Mouse (Mus musculus) splenic B cell, adult 2 months (primary cell): Measurements from ENCODE around the gene Mapkapk3.
"Not testable (repeated sequence)": the region's sequence is repeated elsewhere in the genome, so short reads cannot be mapped to it uniquely, and the experiment has no call there.

ENCODE experiments used
- DNase-seq: peaks from one replicate; pipeline ENCODE4 v3.0.0-alpha.2; 2011; ENCODE audit warnings: low read depth, low spot score
- H3K27me3 ChIP-seq: 2 replicates; pipeline ENCODE4 v1.6.1; 2012; ENCODE audit warnings: mild to moderate bottlenecking, low read length, moderate library complexity, mixed read lengths; ENCODE audit not compliant: control insufficient read depth, poor library complexity, insufficient read depth, severe bottlenecking
- H3K36me3 ChIP-seq: 2 replicates; pipeline ENCODE4 v1.6.1; 2012; ENCODE audit warnings: mild to moderate bottlenecking, low read length, moderate library complexity, mixed read lengths; ENCODE audit not compliant: control insufficient read depth, poor library complexity, insufficient read depth, severe bottlenecking

Gene Mapkapk3

DNA sequence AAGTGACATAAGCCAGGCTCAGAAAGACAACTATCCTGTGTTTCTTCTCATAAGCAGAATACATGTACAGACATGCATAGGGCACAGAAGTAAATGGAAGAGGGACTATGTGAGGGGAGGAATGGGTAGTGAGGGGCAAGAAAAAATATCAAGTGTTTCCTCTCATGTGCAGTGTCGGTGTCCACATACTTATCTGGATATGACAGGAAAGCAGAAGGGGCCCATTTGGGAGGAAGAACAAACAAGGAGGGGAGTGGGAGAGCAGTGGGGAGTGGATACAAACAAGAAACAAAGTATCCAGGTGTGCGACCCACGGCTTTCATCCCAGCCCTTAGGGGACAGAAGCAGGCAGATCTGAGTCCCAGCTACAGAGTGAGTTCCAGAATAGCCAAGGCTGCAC is 24.2 kb upstream of the Mapkapk3 start:
- DNase-seq: no peak
- no peaks in the 10 kb centered on the region for H3K36me3 ChIP-seq

DNA sequence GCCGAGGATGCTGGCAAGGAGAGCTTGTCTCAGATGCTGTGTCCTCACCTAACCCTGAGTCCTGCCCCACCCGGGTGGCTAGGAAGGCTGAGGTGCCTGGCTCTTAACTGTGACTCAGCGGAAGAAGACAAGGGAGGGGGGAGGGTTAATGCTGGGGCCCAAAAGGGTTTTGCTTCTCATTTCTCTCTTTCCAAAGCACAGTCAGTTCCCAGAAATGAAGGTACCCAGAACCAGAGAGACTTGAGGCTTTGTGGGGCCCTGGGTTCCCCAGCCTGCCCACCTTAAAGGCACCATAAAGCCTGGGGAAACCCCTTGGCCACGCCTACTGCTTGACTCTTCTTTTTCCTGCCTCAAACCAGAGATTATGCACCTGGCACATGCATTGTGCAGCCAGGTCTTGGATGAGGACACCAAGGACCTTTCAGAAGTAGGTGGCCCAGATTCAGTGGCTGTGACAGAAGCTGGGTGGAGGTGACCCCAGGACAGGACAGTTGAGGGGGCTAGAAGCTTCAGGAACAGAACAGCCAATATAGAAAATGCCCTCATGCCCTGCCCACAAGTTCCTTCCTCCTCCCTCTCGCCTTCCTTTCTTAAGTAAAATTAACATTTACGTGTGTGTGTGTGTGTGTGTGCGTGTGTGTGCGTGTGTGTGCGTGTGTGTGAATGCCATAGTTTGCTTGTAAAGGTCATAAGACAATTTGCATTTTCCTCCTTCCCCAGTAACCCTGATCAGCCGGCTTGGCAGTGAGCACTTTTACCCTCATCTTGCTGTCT is 23.3 kb upstream of the Mapkapk3 start:
- peak; percentile 72 for DNase-seq
- Histone ChIP-seq H3K36me3 (no peaks in the 10 kb centered on the region), H3K27me3 (no peaks in the 10 kb centered on the region)

More for the DNA sequence above, 24.2 kb upstream of the Mapkapk3 start:
- H3K27me3 ChIP-seq: no peaks in the 10 kb centered on the region

DNA sequence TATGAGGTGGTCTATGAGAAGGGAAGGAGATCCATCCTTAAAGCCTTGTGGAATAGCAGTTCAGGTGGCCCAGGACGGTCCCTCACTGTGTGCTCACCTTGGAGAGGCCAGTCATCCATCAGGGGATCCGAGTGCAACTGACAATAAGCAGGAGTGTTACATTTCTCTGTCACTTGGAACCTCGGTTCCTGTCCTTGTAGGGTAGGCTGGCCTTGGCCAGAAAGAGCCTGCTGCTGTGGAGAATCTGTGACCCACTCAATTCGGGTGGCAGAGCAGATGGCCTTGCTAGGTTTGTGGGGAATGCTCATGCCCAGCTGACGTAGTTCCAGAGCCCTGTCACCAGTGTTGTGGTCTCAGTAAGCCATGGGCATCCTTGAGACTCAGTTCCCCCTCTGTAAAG is 19.9 kb upstream of the Mapkapk3 start:
- DNase-seq: no peak
- Histone ChIP-seq H3K36me3 (no peaks in the 10 kb centered on the region), H3K27me3 (no peaks in the 10 kb centered on the region)

DNA sequence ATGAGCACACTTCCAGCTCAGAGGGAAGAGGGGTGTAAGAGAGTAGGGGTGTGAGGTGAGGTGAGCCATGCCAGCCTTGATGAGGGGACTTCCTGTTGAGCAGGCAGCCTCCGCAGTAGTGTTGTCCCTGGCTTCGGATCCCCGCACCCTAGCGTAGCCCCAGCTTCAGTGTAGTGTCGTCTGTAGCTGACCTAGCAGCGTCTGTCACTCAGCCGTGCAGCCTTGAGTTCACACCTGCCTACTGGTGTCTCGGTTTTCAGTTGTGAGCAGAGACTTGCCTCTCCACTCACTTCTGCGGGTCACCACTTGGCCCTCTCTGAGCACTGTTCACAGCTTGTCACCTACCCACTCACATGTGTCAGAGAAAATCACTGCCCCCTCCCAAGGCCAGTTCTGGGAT is 19.5 kb upstream of the Mapkapk3 start:
- no peak for DNase-seq
- no peaks in the 10 kb centered on the region for H3K36me3 ChIP-seq
- no peaks in the 10 kb centered on the region for H3K27me3 ChIP-seq

DNA sequence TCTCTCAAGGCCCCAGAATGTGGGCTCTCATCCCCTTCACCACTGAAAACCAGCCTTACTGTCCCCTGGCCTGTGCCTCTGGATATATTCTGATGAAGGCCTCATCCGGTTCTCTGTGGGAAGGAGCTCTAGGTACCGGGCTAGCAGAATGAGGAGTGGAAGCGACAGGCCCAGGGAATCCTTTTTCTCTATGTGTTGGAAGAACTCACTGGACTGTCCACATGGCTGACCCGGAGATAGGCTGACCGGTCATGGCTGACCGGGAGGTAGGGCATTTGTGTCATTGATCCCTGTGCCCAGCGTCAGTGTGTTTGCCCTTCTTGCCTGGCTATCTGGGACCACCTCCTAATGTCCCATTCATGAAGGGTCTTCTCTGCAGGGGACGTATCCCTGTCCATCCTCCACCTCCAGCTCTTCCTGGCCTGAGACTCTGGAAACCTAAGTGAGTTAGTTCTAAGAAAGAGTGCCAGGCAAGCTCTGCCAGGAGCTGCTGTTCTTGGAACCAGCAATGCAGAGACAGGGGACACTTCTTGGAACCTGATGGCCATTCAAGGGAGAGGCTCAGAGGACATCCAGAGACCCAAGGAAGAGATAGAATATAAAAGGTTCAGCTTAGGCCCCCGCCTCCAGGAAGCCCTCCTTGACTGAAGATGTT is 18.8 kb upstream of the Mapkapk3 start:
- no peaks in the 10 kb centered on the region for H3K27me3 ChIP-seq
- no peak for DNase-seq
- no peaks in the 10 kb centered on the region for H3K36me3 ChIP-seq

DNA sequence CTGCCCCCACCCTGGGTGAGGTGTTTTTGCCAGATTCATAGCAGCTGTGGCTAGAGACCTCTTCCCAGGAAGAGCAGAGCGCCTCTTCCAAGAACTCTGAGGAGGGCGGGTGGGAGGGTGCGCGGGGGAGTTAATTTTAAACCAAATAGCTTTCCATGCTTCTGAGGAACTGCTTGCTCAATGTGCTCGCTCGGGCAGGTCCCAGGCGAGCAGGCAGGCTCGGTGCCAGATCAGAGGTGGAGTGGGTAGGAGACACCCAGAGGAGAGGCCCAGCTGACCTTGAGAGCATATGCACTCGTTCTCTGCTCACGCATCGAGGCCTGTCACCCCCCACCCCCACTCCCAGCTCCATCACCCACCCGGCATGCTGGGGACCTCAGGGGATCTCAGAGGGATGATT is 18.2 kb upstream of the Mapkapk3 start:
- Histone ChIP-seq H3K27me3 (no peaks in the 10 kb centered on the region), H3K36me3 (no peaks in the 10 kb centered on the region)
- DNase-seq: no peak

DNA sequence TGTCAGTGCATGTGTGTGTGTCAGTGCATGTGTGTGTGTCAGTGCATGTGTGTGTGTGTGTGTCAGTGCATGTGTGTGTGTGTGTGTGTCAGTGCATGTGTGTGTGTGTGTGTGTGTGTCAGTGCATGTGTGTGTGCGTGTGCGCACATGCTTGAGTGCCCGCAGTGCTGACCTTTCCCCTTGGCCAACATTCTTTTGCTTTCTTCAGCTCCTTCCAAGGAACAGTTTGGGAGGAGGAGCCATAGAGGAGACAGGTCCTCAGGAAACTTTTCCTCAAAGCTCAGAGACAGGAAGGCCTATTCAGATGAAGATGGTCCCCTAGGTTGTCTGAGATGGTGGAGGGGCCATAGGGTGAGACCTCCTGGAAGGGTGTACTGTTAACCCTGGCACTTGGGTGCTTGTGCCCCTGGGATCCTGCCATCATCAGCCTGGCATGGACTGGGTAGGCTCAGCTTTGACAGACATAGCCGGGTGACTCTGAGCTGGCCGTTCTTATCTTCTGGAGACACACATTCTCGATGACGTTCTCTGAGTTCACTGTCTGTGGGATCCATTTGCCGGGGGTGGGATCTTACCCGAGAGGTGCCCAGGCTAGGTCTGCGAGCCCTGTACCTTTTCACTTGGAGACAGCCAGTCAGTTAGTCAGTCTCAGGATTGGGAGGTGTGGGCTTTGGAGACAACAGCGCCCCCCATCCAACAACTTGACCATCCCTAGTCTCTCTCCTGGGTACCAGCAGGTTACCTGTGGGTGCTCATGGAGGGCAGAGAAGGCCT is 17.6 kb upstream of the Mapkapk3 start:
- no peak for DNase-seq
- H3K36me3 ChIP-seq: no peaks in the 10 kb centered on the region
- no peaks in the 10 kb centered on the region for H3K27me3 ChIP-seq

DNA sequence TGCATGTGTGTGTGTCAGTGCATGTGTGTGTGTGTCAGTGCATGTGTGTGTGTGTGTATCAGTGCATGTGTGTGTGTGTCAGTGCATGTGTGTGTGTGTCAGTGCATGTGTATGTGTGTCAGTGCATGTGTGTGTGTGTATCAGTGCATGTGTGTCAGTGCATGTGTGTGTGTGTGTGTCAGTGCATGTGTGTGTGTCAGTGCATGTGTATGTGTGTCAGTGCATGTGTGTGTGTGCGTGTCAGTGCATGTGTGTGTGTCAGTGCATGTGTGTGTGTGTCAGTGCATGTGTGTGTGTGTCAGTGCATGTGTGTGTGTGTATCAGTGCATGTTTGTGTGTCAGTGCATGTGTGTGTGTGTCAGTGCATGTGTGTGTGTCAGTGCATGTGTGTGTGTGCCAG is 17.0 kb upstream of the Mapkapk3 start:
- DNase-seq: not testable (repeated sequence)

DNA sequence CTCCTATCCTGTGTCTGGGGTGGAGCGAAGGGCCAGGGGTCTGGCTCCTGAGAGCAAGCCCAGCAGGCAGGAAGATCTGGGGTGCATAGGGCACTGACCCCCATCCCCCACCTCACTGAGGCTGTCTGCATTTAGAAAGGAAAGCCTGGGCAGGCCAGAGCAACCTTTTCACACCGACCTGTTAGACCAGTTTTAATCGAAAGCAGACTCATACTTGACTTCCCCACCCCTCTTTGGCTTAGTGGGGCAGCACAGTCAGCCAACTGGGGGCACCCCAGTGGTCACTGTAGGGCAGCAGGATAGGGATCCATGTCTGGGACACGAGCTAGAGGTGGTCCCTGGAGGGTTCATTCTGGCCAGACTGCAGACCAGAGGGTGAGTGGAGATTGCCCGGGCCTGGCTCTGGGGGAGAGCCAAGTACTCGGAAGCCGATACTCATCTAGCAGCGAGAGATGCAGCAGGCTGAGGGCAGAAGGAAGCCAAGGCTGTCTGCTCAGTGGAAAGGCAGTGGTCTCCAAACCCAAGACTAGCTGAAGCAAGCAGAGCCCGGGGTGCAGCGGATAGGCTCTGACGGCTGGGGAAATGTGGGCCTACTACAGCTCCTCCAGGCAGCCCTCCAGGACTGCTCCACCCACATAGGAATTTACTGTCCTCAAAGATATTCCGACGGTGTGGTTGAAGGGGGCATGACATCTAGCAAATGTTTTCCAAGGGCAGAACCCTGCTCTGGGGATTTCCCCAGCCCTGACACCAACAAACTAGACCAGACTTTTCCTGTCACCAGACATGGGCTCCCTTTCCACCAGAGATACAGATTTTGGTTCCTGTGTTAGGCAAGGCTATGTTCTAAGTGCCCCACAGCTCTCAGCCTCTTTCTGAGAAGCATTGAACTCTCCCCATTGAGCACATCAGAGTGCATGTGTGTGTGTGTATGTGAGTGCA is 16.2 kb upstream of the Mapkapk3 start:
- DNase-seq: no peak
- Histone ChIP-seq H3K27me3 (no peaks in the 10 kb centered on the region), H3K36me3 (no peaks in the 10 kb centered on the region)

More for the DNA sequence above, 17.0 kb upstream of the Mapkapk3 start:
- not testable (repeated sequence) for H3K27me3 ChIP-seq, H3K36me3 ChIP-seq

DNA sequence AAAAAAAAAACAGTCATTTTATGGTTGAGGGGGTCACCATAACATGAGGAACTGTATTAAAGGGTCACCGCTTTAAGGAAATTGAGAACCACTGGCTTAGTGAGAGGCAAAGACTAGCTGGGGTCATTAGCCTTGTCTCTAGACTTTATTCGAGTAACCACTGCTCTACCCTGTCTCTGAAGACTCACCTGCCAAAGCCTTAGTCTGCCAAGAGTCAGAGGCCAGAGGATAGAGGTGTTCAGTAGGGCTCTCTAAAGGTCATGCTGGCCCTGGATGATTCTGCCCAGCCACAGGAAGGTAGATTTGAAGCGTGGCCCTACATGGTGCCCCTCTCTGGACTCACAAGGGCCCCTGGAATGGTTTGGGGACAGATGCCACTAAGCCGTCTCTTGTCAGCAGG is 15.3 kb upstream of the Mapkapk3 start:
- no peak for DNase-seq
- Histone ChIP-seq H3K27me3 (no peaks in the 10 kb centered on the region), H3K36me3 (no peaks in the 10 kb centered on the region)

DNA sequence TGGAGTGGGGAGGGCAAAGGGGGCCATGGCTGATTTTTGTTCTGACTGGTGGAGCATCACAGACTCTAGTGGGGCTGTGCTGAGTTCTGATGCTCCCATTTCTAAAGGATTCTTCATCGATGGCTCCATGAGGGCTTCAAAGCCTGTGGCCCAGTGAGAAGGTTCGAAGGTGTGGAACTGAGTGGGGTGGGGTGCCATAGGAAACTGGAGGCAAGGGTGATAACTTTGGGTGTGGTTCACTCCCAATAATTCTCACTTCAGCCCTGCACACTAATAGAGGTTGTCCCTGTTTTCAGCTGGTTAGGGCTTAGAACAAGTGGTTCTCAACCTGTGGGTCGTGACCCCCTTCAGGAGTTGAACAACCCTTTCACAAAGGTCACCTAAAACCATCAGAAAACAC is 14.7 kb upstream of the Mapkapk3 start:
- H3K27me3 ChIP-seq: no peaks in the 10 kb centered on the region
- no peaks in the 10 kb centered on the region for H3K36me3 ChIP-seq
- no peak for DNase-seq

DNA sequence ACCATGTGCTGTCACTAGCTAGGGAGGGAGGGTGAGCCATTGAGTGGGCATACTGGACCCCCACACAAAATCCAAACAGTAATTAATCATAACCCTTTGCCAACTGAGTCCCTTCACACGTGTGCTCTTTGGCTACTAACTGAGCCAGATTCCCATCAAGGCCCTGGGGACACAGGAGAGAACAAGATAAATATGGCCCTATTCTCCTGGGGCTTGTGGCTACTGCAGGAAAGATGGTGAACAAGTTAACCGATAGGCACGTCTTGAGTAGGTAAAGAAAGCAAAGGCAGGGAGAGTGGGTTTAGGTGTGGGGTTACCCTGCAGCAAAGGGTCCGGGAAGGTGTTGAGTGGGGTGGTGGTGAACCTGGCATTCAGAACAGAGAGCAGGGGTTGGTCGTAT is 14.2 kb upstream of the Mapkapk3 start:
- DNase-seq: no peak
- H3K36me3 ChIP-seq: no peaks in the 10 kb centered on the region
- no peaks in the 10 kb centered on the region for H3K27me3 ChIP-seq

DNA sequence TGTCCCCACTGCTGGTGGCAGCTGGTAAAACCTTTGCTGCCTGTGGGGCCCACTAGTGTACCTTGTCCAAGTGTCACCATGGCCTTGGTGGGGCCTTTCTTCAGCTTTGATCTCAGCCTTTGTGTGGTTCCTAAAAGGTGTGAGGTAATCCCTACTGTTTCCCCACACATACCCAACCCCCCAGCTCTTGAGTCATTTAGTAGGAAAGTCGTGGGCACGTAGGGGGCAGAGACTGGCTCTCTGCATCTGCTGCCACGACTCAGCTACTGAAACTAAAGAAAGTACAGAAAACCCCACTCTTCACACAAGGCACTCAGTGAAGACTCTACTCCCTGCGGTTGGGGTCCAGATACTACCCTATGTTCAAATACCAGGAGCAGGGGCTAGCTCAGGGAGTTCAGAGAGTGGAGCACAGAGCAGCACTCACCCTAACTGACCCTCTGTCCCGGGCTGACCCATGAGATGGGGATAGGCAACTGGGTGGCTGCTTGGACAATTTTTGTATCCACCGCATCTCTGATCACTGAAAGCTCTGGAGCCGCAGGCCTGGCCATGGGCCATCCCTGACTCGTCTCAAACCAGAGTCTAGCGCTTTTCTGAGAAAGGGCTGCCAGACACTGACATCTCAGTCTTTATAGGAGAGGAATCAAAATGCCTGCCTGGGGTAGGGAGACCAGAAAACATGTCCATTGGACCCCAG is 13.6 kb upstream of the Mapkapk3 start:
- Histone ChIP-seq H3K27me3 (no peaks in the 10 kb centered on the region), H3K36me3 (no peaks in the 10 kb centered on the region)
- DNase-seq: no peak

DNA sequence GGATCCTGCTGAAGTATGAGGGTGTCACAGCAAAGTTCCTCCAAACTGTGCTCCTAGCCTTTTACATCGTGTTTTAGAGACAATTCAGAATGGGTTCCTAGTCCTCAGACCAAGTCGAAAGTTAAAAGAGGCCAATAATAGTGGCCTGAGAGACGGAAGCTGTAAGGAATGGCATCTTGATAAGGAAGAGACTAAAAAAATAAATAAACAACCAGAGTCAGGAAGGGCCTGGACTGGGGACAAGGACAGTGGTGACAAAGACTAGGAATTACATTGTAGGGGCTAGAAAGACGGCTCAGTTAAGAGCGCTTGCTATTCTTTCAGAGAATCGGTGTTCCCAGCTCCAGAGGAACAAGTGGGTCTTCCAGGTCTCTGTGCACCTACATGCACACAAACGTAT is 12.9 kb upstream of the Mapkapk3 start:
- no peaks in the 10 kb centered on the region for H3K27me3 ChIP-seq
- no peak for DNase-seq
- no peaks in the 10 kb centered on the region for H3K36me3 ChIP-seq
